Mouse (Mus musculus) left cerebral cortex, postnatal 10 days (tissue): ENCODE measurements at regions not wholly inside any gene's neighbourhood (a gene's known extent, or its start where the extent isn't known, plus 50 kb on each side); places are given as distances from the start of the nearest gene placed in this dataset.

Experiments
- DNase-seq, 2 experiments: peaks; one replicate each; pipeline ENCODE4 v3.0.0; 2021 to 2022; ENCODE audit warnings: low spot score in 2 of 2, mixed read lengths in 1 of 2; ENCODE audit errors: extremely low spot score in 1 of 2
- intact Hi-C: fragments of 180-260 bp; cut with DNase I; formaldehyde crosslinking; loops from one replicate; pipeline ENCODE4 v1.15.1; 2025

GRCm38 (mm10) chr15:87370761-87371160, 173.3 kb upstream of the Fam19a5 start:
- intact Hi-C loops, result no loop called here

DNA sequence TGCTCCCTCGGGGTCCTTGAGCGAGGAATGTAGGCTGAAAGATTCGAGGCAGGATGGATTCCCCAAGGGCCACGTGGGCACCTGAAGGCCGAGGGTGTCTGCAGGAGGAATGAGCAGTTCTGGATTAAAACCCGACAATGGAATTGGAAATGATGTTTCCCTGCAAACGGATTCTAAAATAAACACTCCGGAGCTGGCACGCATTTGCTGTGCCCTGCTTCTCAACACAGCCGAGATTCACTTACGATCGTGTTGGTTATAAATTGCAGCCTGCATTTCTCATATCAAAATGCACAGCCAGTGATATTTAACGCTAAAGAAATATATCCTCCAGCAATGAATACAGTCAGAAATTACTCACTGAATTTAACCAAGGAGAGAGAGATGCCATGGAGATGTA, 169.4 kb upstream of the Fam19a5 start:
- intact Hi-C loops, result no loop called here
- peak in 1 of 2 experiments; percentile 38 for DNase-seq

More at GRCm38 (mm10) chr15:87370761-87371160, 173.3 kb upstream of the Fam19a5 start:
- DNase-seq, result no peak

DNA sequence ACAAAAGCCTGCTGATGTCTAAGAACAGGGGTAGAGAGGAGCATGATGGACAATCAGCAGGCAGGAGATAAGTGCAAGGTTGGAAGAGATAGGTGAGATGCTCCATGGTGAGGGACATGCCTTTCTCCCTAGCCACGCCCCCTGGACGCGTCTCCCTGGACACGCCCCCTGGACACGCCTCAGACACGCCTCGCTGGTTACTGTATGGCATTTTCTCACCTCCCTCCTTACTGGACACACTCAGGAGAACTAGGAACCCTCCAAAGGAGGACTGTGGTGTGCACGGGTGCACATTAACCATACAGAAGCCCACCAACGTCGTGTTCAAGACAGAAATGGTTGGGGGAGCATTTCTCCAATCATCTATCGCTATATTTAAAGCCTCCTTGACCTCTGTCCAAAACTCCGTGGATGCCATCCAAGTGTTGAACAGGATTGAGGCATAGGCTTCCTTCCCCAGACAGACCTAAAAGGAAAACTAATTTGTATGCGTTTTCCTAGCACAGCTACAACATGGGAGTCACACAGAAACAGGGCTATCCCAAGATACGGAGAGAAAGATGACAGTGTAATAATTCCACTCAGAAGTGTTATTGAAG, 168.4 kb upstream of the Fam19a5 start:
- intact Hi-C loops, result no loop called here
- peak in 1 of 2 experiments; percentile 40 for DNase-seq

GRCm38 (mm10) chr15:87383551-87384265, 160.4 kb upstream of the Fam19a5 start:
- no peak for DNase-seq
- intact Hi-C loops, result no loop called here

DNA sequence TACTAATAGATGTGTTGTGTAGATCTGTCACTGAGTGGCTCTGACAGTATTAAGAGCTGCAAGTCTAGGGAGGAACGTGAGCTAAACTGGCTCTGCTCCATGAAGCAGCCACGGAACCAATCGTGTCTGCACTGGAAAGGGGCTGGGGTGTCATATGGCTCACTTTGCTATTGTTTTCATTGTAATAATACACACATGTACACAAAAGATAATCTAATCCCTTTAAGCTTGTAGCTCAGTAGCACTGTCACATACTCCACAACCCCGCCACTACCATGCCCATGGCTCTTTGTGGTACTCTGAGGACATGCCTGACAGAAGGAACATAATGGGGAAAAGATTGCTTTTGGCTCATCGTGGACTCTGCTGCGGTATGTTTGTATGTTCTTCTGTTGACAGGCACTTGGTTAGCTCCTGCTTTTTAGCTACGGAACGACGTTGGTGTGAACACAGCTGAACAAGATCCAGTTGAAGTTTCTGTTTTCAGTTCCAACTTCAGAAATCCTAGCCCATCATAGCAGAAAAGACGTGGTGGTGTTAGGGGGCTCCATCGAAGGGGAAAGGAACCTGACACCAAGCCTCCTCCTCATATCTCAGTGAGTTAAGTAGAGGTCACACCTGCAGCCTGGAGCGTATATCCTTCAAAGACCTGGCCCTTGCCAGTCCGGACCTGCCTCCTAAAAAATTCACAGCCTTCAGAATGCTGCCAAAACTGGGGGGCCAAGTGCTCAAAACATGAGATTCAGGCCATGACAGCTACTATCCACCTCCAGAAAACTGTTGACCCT, 159.6 kb upstream of the Fam19a5 start:
- intact Hi-C loops, result no loop called here
- DNase-seq, result no peak

GRCm38 (mm10) chr15:87386513-87386983, 157.6 kb upstream of the Fam19a5 start:
- intact Hi-C loops, result no loop called here

GRCm38 (mm10) chr15:87391395-87391794, 152.7 kb upstream of the Fam19a5 start:
- intact Hi-C loops, result no loop called here
- peak in 1 of 2 experiments; percentile 33 for DNase-seq

More at GRCm38 (mm10) chr15:87386513-87386983, 157.6 kb upstream of the Fam19a5 start:
- DNase-seq, result no peak

DNA sequence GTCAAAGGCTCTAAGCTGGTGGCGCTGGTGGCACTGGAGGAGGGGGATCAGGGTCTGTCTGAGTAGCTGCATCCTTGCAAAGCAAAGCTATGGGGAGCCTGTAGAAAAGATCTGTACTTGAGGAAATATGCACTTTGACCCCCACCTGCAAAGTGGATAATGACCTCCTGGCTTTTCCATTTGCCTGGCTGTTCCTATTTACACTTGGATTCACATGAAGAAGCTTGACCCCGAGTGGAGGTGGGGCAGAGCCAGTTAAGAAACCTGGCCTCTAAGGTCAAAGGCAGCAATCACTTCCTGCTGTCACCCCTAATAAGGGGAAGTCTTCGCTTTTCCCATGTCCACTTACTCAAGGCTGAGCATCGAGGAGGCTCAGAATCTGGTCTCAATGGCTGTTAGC, 145.7 kb upstream of the Fam19a5 start:
- DNase-seq, result no peak
- intact Hi-C loops, result no loop called here

DNA sequence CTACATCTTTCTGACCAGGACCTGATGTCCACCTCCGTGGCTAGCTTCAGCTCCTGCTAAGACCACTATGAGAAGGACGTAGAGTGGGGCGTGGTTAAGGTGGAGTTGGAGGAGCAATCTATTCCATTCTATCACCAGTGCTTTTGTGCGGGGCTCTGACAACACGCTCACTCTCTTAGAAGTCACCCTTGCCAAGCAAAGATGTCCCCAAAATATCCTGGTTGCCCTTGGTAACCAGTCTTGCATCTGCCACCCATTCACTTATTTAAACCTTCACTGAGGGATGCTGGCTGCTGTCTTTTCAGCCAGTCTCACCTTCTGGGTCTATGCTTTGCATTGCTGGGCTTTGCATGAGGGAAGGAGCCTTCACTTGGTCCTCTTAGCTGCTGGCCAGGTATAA, 138.4 kb upstream of the Fam19a5 start:
- intact Hi-C loops, result no loop called here
- peak in 1 of 2 experiments; percentile 73 for DNase-seq

- intact Hi-C loops, result no loop called here
- no peak for DNase-seq
These were observed 132.1 kb upstream of the Fam19a5 start for GRCm38 (mm10) chr15:87411978-87412377.

- DNase-seq, result no peak
- intact Hi-C loops, result no loop called here
These were observed 128.1 kb upstream of the Fam19a5 start for GRCm38 (mm10) chr15:87415996-87416395.

DNA sequence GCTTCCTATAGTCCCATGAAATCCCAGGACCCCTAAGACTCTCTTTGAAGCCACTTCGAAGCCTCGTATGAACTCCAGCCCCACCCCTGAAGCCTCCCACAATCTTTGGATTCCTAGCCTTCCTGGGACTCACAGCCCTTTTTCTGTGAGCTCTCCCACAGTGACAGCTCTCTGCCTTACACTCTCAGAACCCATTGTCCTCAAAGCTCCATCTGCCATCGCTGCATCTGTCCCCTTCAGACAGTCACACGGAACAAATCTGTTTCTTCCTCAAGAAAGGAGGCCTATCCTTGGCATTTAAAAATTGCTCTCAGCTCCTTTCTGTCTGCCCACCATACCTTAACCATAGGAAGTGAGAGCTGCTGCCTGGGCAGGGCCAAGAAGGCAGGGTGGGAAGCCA, 122.4 kb upstream of the Fam19a5 start:
- no peak for DNase-seq
- intact Hi-C loops, result no loop called here

DNA sequence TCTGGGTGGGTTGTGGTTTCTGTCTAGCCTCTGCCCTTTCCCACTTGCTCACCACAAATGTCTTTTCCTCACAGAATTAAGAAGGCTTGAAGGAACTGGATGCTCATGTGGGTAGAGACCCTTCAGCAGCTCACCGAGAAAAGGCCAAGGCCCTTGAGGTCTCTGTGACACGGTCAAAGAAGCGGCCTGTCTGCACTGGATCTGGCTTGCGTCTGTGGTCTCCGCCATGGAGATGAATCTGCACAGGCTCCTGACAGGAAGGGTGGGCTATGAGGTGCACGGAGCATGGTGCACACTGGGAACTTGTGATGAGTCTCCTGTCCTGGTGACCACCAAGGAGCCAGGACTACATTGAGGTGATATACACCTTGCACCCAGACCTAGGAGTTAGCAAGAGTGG, 110.8 kb upstream of the Fam19a5 start:
- DNase-seq, result no peak
- intact Hi-C loops, result no loop called here

DNA sequence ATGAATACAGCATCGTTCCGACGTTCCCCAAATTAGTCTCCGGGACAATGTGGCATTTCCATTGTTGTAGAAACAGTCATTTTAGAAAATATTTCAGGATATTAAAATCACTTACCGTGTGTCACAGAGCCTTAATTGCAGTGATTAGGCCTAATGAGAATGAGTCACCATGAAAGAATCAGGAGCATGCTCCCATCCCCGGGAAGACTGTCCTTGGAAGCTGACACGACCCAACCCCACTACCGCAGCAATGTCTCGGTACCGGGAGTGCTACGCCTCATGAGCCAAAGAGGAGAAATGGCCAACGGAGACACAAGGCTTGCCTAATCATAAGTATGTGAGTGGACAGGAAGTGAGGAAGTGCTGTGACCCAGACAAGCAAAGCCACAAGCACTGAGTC, 110.2 kb upstream of the Fam19a5 start:
- intact Hi-C loops, result no loop called here
- DNase-seq, result no peak

DNA sequence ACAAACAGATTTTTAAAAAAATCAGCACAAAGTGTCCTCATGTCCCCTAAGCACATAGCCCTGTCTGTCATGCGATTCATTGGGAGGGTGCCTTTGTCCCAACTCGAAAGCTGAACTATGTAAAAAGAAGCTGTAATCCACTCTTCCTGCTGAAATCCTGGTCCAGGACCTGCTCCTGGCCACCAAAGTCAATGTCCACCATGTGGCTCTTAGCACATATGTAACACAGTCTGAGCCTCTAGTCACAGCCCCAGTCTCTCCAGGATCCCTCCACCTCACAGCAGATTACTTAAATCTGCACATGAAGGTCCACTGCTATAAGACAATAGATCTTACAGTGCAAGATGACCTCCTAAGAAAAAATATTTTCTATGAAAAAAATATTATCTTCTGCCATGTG, 108.5 kb upstream of the Fam19a5 start:
- intact Hi-C loops, result no loop called here
- DNase-seq, result no peak

DNA sequence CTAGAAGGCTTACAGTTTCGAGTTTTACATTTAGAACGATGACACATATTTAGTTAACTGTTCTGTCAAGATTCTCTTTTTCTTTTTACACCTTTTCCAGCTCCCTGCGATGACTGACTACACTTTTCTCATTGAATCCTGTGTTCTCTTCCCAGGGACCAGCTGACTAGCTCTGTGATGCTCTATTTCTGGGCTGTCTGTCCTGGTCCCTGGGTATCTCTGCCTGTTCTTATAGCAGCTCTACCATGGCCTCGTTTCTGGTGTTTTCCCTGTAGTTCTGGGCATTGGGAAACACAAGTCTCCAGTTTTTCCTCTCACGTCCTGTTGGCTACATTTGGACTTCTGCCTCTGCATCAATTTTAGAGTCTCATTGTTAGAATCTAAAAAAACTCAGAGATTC, 106.5 kb upstream of the Fam19a5 start:
- DNase-seq, result peak in 1 of 2 experiments; percentile 13
- intact Hi-C loops, result no loop called here

GRCm38 (mm10) chr15:87458932-87459331, 85.2 kb upstream of the Fam19a5 start:
- no peak for DNase-seq
- intact Hi-C loops, result no loop called here

GRCm38 (mm10) chr15:87476247-87476646, 67.9 kb upstream of the Fam19a5 start:
- no peak for DNase-seq
- intact Hi-C loops, result no loop called here

DNA sequence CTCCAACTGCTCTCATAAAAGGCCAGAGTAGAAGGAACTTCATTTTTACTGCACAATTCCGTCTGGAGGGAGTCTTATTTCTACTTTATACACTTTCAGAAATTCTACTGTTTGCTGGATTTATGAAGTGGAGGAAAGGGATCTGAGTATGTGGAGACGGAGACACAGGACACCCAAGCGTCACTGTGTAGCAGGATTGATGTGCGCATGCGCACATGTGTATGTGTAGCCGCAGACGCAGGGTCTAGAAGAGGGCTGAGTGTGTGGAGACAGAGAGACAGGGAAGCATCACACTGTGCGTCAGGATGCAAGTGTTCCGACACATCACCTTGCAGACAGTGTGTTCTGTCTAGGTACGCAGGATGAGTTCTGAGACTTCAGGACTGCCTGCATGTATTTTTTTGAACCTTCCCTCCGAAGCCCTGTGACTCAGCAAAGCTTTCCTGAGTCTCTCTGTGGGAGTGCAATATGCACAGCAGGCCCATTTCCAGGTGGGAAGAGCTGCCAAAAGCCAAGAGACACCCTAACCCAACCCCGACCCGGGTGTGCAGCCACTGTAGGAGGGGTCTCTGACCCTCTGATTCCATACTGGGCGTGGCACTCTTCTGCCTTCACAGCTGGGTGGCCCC, 67.1 kb upstream of the Fam19a5 start:
- intact Hi-C loops, result no loop called here
- no peak for DNase-seq
